Mouse (Mus musculus) stomach, postnatal 0 days (tissue): Measurements from ENCODE around the gene 6430628N08Rik. TPM values are rescaled to one million over a fixed set of nuclear protein-coding genes. Genes with fewer than 3 reads are reported as not detected.
A peak's percentile ranks its signal among the peaks of the same experiment; 100 is the strongest.

Source experiments
- ATAC-seq: fragments of 200-750 bp; cut with Nextera tagmentation; 2 replicates; pipeline ENCODE4 v1.8.0; 2017; ENCODE audit not compliant: low FRiP score, low TSS enrichment
- DNase-seq: peaks from one replicate; pipeline ENCODE4 v3.0.0-alpha.2; 2016; ENCODE audit warnings: low spot score
- H3K27ac ChIP-seq: fragments of 300-500 bp; sonication (generic); replicated peaks from 2 replicates; pipeline ENCODE4 v1.5.1; 2014; ENCODE audit warnings: mild to moderate bottlenecking, control low read depth
- H3K27me3 ChIP-seq: fragments of 300-500 bp; sonication (generic); 2 replicates; pipeline ENCODE4 v1.6.1; 2014; ENCODE audit warnings: low read length; ENCODE audit not compliant: control insufficient read depth, insufficient read depth
- H3K36me3 ChIP-seq: fragments of 300-500 bp; sonication (generic); 2 replicates; pipeline ENCODE4 v1.6.1; 2014; ENCODE audit warnings: low read length, mixed read lengths; ENCODE audit not compliant: control insufficient read depth, insufficient read depth
- H3K4me1 ChIP-seq: fragments of 300-500 bp; sonication (generic); replicated peaks from 2 replicates; pipeline ENCODE4 v1.6.1; 2014; ENCODE audit warnings: antibody characterized with exemption; ENCODE audit not compliant: control insufficient read depth, insufficient read depth
- H3K4me2 ChIP-seq: fragments of 300-500 bp; sonication (generic); replicated peaks from 2 replicates; pipeline ENCODE4 v1.6.1; 2014; ENCODE audit warnings: low read depth, mild to moderate bottlenecking, control low read depth, moderate library complexity
- H3K4me3 ChIP-seq: fragments of 300-500 bp; sonication (generic); 2 replicates; pipeline ENCODE4 v1.5.1; 2014; ENCODE audit warnings: low read depth, low read length, control low read depth
- H3K9ac ChIP-seq: fragments of 300-500 bp; sonication (generic); 2 replicates; pipeline ENCODE4 v1.6.1; 2014; ENCODE audit warnings: mild to moderate bottlenecking, low read length, control low read depth, mixed read lengths
- H3K9me3 ChIP-seq: fragments of 300-500 bp; sonication (generic); 2 replicates; pipeline ENCODE4 v1.6.1; 2016; ENCODE audit warnings: low read length; ENCODE audit not compliant: control insufficient read depth
- CTCF ChIP-seq: IDR thresholded peaks from 2 replicates; pipeline ENCODE4 v1.5.1; 2016; ENCODE audit warnings: antibody characterized with exemption, low read depth, mild to moderate bottlenecking, moderate library complexity
- EP300 ChIP-seq: optimal IDR thresholded peaks from 2 replicates; pipeline ENCODE3; 2016; ENCODE audit warnings: antibody characterized with exemption
- WGBS: fragments of 180-500 bp; shearing (Covaris S2); extraction: QIAGEN DNeasy Blood & Tissue Kit; methylation state at CpG from one replicate; pipeline ENCODE4 v1.1.7; 2014; 5-methylcytosine and 5-hydroxymethylcytosine counted together
- polyA plus RNA-seq: library from polyadenylated mRNA; unstranded; fragments of >200 nt; fragmentation: Nextera tagmentation; extraction: Ambion mirVana; gene quantifications from 2 replicates; pipeline ENCODE4 v1.2.1, GENCODE M21; 2015

The 6430628N08Rik gene
- polyA plus RNA-seq, 1 experiment from 2014 or later = not detected

DNA sequence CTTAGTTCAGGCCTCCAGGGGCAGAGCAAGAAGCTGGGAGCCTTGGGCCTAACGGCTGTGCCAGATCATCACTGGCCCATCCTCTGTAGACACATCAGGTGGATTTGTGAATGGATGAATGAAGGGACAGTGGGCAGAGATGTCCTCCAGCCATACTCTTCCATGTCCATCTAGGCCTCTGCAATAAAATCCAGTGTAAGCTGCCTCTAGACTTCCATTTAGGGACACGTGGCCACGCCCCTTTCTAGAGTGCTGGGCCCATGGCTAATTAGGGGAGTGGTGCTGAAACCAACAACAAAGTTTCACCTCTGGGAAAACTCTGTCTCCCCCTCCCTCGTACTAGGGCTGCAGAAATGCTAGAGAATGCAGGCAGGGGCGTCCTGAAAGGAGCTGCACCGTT, 399 bp upstream of the 6430628N08Rik start:
- DNase-seq = no peak
- Histone ChIP-seq H3K4me1 (no peaks in the 10 kb centered on the region), H3K27me3 (no peaks in the 10 kb centered on the region; the same call in 1 of the 2 replicates), H3K9me3 (no peaks in the 10 kb centered on the region), H3K9ac (0 out of 2 replicates have a peak overlapping the region, but pooled peaks have one; percentile 31), H3K4me3 (peak overlapping the region; percentile 25), H3K36me3 (no peaks in the 10 kb centered on the region), H3K27ac (no peak overlapping the region), H3K4me2 (peak overlapping the region; percentile 47)
- TF ChIP-seq EP300 (no peak), CTCF (no peak)
- 15% methylated on average over 6 of the region's 6 CpGs for WGBS
- ATAC-seq = no peak

DNA sequence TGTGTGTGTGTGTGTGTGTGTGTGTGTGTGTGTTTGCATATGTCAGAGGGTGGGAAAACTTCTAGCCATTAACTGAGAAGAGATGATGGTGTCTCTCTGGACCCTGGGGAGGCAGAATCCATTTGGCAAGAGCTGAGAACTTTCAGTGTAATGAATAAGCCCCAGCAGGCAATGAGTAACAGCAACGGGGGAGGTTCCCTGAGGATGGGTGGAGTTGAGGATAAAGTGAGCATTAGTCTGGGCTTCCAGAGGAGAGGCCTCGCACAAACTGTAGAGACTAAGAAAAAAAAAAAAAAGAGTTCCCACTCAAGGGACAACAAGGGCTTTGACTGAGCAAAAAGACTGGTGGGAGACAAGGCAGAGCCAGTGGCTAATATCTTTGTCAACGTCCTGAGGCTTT, 3.8 kb downstream of the 6430628N08Rik start:
- no peak overlapping the region for H3K4me3 ChIP-seq
- H3K27ac ChIP-seq = no peak overlapping the region
- ATAC-seq = no peak
- no peak overlapping the region for H3K4me2 ChIP-seq
- no peaks in the 10 kb centered on the region for H3K9me3 ChIP-seq
- TF ChIP-seq CTCF (no peak), EP300 (no peak)
- no peak overlapping the region for H3K9ac ChIP-seq
- 8% methylated on average over 3 of the region's 3 CpGs for whole genome bisulfite sequencing
- no peaks in the 10 kb centered on the region for H3K36me3 ChIP-seq
- no peak for DNase-seq
- H3K4me1 ChIP-seq = no peaks in the 10 kb centered on the region
- peaks cover 6% of the 10 kb centered on the region; the same call in 1 of the 2 replicates for H3K27me3 ChIP-seq

DNA sequence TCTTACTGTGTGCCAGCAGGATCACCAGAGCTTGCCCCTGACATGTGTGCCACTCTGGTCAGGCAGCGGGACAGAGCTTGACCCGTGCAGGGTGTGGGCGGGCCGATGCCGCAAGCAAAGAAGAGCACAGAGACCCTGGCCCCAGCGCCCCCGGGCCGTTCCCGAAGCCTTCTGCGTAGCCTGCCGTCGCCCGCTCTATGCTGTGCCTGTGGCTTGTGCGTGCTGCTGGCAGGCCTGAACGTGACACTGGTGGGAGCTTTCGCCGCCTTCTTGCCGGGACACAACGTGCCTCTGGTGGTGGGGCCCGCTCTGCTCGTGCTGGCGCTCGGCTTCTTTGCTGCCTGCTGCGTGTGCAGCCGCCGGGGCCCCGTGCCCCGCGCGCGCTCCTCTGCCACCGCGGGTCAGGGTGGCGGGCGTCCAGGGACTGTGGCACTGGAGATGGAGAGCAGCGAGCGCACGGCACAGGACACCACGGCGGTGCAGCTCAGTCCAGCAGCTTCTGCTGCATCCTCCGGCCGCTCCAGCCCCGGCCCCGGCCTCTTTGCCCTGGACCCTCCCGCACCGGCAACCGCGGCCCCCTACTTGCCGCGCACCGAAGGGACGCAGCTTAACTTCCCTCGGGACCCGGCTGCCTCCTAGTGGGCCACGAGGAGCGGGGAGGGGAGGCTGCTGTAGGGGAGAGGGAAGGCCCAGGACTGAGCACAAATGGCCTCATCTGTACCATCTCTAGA, 7.6 kb downstream of the 6430628N08Rik start:
- WGBS = under 1% methylated on average over 53 of the region's 56 CpGs
- peak overlapping the region; percentile 15; the same call in 1 of the 2 replicates for H3K4me3 ChIP-seq
- no peaks in the 10 kb centered on the region for H3K9me3 ChIP-seq
- ATAC-seq (no peak; the same call in none of the 2 replicates), DNase-seq (peak; percentile 29)
- no peak overlapping the region for H3K9ac ChIP-seq
- H3K4me2 ChIP-seq = peak overlapping the region; percentile 52
- H3K4me1 ChIP-seq = no peaks in the 10 kb centered on the region
- TF ChIP-seq EP300 = no peak
- TF ChIP-seq CTCF = peak; percentile 50
- no peaks in the 10 kb centered on the region for H3K36me3 ChIP-seq
- no peak overlapping the region for H3K27ac ChIP-seq
- peaks cover 6% of the 10 kb centered on the region; the same call in 1 of the 2 replicates for H3K27me3 ChIP-seq

DNA sequence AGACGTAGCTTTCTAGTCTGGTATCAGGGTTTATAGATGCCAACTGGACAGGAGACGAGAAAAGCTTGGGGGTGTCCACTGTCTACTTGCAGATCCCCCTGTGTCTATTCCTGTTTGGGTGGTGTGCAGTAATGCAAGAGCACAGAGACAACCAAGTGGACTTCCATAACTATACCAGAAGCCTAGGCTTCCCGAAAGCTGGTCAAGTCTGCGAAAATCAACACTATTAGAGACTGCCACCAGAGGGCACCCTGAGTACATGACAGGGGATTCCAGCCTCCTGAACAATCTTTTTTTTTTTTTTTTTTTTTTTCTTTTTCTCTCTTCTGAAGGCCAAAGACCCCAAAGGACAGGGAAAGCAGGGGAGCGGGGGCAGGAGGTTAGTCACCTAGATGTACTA, 12.4 kb downstream of the 6430628N08Rik start:
- TF ChIP-seq CTCF (peak; percentile 90), EP300 (no peak)
- no peak overlapping the region for H3K4me3 ChIP-seq
- H3K4me2 ChIP-seq = no peak overlapping the region
- 18% methylated on average over 5 of the region's 5 CpGs for WGBS
- peaks cover 3% of the 10 kb centered on the region; the same call in 1 of the 2 replicates for H3K27me3 ChIP-seq
- H3K9ac ChIP-seq = no peak overlapping the region
- H3K9me3 ChIP-seq = no peaks in the 10 kb centered on the region
- H3K27ac ChIP-seq = no peak overlapping the region
- no peaks in the 10 kb centered on the region for H3K36me3 ChIP-seq
- peak; percentile 83 for DNase-seq
- no peaks in the 10 kb centered on the region for H3K4me1 ChIP-seq
- no peak for ATAC-seq

DNA sequence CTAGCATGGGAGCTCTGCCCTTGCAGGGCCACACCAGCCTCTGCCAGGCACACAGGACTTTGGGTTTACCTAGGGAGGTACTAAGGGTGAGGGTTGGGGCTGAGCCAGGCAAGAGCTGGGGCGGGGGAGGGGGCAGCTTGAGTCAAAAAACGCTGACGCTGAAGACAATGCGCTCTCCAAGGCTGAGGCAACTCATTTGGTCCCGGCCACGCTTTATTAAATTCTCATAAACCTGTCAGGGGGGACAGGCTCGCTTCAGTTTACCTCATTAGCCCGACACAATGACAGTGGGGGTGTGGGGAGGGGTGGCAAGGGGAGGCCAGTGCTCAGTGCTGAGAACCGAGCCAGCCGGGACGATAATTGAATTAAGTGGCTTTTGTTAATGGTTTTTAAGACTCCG, 13.9 kb downstream of the 6430628N08Rik start:
- 20% methylated on average over 12 of the region's 12 CpGs for WGBS
- Histone ChIP-seq H3K36me3 (no peaks in the 10 kb centered on the region), H3K4me2 (no peak overlapping the region), H3K4me1 (no peaks in the 10 kb centered on the region), H3K27me3 (no peaks in the 10 kb centered on the region), H3K4me3 (no peak overlapping the region), H3K27ac (no peak overlapping the region), H3K9ac (no peak overlapping the region), H3K9me3 (no peaks in the 10 kb centered on the region)
- TF ChIP-seq EP300 (no peak), CTCF (no peak)
- ATAC-seq = peak; percentile 43; the same call in 1 of the 2 replicates
- peak; percentile 40 for DNase-seq

DNA sequence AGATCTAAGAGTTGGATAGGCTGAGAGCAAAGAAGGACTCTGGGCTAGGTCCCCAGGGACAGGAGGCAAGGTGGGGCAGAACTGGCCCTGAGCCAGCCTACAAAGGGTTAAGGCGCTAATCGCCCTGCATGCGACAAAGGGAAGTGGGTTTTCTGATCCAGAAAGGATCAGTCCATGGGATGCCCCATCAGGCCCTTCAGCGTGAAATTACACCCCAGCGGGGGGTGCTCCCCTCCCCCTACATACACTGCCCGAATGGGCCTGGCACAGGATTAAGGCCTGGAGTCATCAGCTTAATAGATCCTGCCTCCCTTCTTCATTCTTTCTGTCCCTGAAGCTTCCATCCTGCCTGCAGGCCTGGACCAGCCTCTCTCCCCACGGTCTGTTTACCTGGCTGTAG, 15.2 kb downstream of the 6430628N08Rik start:
- WGBS = 26% methylated on average over 7 of the region's 7 CpGs
- no peak for DNase-seq

More for the DNA sequence above, 15.2 kb downstream of the 6430628N08Rik start:
- TF ChIP-seq EP300 = no peak
- no peak for TF ChIP-seq CTCF
- H3K9ac ChIP-seq = no peak overlapping the region
- H3K27ac ChIP-seq = no peak overlapping the region
- H3K27me3 ChIP-seq = no peaks in the 10 kb centered on the region
- no peak for ATAC-seq
- H3K9me3 ChIP-seq = no peaks in the 10 kb centered on the region
- no peaks in the 10 kb centered on the region for H3K36me3 ChIP-seq
- H3K4me1 ChIP-seq = no peaks in the 10 kb centered on the region
- no peak overlapping the region for H3K4me3 ChIP-seq
- no peak overlapping the region for H3K4me2 ChIP-seq
